Mouse (Mus musculus) B cell, adult (primary cell): ENCODE data around the gene Krt4. TPM values are rescaled to one million over a fixed set of nuclear protein-coding genes. Genes with fewer than 3 reads are reported as not detected.

Experiments
- total RNA-seq: library from RNA; stranded (reverse); gene quantifications from 4 replicates; pipeline ENCODE4 v1.2.4, GENCODE M21; 2023; ENCODE audit not compliant: inconsistent age

The Krt4 gene
- total RNA-seq = not detected in 4 replicates

DNA sequence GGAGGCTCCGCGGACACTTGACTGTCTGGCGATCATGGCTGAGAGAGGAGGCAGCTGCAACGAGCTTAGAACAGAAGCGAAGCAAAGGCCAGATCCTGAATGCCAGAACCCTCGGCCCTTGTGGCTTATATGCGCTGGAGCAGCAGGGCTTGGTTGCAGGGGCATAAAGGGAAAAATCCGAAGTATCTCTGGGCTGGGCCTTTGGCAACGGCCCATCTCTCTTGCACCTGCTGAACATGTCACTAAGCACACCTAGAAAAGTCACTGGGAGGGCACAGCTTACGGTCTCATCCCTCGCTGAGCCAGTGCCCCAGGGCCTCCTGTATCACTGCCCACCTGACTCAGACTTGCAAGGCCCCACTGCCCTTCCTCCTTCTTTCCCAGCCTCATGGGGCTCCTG, at the start of gene Krt4:
TSS of gene Krt4 (minus strand) at position 101 of the 400 bp plus-strand sequence.

DNA sequence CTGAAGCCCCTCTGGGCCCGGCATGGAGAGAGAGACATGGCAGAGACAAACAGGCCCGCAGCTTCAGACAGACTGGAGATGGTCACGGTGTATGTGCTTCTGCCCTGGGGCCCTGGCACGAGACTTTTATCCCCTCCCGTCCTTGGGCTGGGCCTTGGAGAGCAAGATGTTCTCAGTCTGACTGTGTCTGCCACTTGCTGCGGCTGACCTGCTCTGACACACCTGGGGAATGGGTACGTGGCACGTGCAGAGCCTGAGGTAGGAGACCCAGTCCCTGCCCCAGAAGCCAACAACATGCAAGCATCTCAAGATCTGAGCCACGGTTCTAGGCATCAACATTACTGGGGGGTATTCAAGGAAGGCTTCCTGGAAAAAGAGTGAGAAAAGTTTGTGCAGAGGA, 29.7 kb upstream of the Krt4 start, which contains the start of gene Krt78:
TSS of gene Krt78 (minus strand) at position 101 of the 400 bp plus-strand sequence.

DNA sequence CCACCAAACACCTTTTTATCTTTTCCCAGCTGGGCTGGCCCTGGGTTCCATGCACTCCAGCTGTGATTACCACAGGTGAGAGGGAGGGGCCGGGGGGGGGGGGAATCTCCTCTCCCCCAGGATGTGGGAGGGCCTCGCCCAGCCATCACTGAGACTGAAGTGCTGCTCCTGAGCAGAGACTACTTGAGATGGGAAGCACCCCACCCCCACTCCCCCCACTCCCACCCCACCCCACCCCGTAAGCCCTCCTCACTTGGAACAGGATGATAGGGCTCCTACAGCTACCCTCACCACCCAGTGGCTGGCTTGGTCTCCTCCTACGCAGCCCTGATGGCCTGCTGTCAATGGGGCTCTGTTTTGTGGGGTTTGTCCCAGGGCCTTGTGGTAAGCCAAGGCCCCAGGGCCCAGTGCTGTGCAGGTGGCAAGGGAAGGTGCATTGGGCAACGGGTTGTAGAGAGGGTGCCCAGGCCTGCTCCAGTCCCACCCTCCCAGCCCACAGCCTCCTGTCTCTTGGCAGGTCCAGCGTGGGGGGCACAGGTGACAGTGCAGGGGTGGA, 15.8 kb upstream of the Krt4 start, which contains the start of gene Krt79:
TSS of gene Krt79 (minus strand) at position 51 of the 556 bp plus-strand sequence.

DNA sequence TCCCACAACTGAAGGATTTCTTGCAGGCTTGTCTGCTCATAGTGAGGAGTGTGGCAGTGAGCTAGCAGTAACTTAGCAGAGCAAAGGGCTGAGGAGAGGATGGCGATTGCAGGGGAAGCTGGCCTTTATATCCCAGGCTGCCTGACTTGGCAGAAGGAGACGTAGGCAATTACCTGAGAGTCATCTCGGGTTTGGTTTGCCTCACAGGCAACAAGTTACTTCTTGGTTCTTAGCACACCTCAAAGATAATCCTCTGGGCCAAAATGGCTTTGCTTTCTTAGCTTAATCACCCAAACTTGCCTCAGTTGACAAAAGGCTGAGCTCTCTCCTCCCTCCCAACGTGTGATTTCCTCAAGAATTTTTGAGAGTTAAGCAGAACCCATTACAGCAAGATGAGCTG, 31.7 kb downstream of the Krt4 start, which contains the start of gene Krt76:
TSS of gene Krt76 (minus strand) at position 101 of the 400 bp plus-strand sequence.

DNA sequence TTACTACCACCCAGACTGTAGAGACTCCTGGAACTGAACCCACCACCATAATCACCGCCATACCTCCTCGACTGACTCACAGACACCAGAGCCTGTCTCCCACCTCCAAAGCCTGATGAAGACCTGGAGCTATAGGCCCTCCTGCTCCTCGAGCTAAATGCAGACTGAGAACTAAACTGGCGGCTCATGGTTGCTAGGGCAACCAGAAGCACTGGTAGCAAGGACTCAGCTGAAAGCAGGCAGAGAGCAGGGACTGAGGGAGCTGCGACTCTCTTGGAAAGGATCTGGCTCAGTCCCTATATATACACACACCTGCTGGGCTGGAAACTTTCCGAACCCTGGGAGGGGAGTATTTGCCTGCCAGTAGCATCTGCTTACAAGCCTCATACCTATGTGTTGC, 55.1 kb downstream of the Krt4 start, which contains the start of gene Krt77:
TSS of gene Krt77 (minus strand) at position 275 of the 400 bp plus-strand sequence.

Other genes starting within 250 kb of the Krt4 start
- gene Krt6b, start 244.4 kb downstream of the Krt4 start, total RNA-seq = not detected in 4 replicates
- gene Krt6a, start 230.4 kb downstream of the Krt4 start, total RNA-seq = not detected in 4 replicates
- not detected in 4 replicates for gene Krt5, start 211.8 kb downstream of the Krt4 start, total RNA-seq
- gene Krt71, start 181.6 kb downstream of the Krt4 start, total RNA-seq = not detected in 4 replicates
- gene Krt72, start 138.3 kb downstream of the Krt4 start, total RNA-seq = not detected in 4 replicates
- gene Krt73, start 122.4 kb downstream of the Krt4 start, total RNA-seq = not detected in 4 replicates
- gene Krt2, start 106.6 kb downstream of the Krt4 start, total RNA-seq = not detected in 4 replicates
- gene Krt1, start 73.9 kb downstream of the Krt4 start, total RNA-seq = not detected in 4 replicates
- gene Krt77, start 55.0 kb downstream of the Krt4 start, total RNA-seq = not detected in 4 replicates
- gene Krt76, start 31.8 kb downstream of the Krt4 start, total RNA-seq = not detected in 4 replicates
- not detected in 4 replicates for gene Krt79, start 15.6 kb upstream of the Krt4 start, total RNA-seq
- not detected in 4 replicates for gene Krt78, start 29.6 kb upstream of the Krt4 start, total RNA-seq
- gene Krt8, start 79.7 kb upstream of the Krt4 start, total RNA-seq = not detected in 4 replicates
- 0.48 TPM in 1 of 4 replicates, not detected in the others for gene Krt18, start 103.4 kb upstream of the Krt4 start, total RNA-seq
- 229 to 248 TPM (median 239 TPM) in 4 replicates for gene Eif4b, start 149.0 kb upstream of the Krt4 start, total RNA-seq
- gene Tns2, start 175.7 kb upstream of the Krt4 start, total RNA-seq = 0.32 to 1.5 TPM (median 0.75 TPM) in 4 replicates
- 32.5 to 42.3 TPM (median 36.8 TPM) in 4 replicates for gene Spryd3, start 211.5 kb upstream of the Krt4 start, total RNA-seq
- gene Igfbp6, start 219.6 kb upstream of the Krt4 start, total RNA-seq = 0.45 to 0.96 TPM (median 0.67 TPM) in 3 of 4 replicates, not detected in the other
- gene Soat2, start 225.8 kb upstream of the Krt4 start, total RNA-seq = 0.32 to 0.39 TPM in 2 of 4 replicates, not detected in the others